Mouse (Mus musculus): ENCODE results near the gene Axdnd1.

- TF ChIP-seq CTCF (IDR thresholded peaks at IDR 0.05; ENCODE audit: control insufficient read depth, insufficient read depth, insufficient read length) = no peak
- TF ChIP-seq USF1 (IDR thresholded peaks at IDR 0.05; ENCODE audit: low read depth) = no peak
- no peak for TF ChIP-seq MYOG (IDR thresholded peaks at IDR 0.05; ENCODE audit: control insufficient read depth, extremely low read depth, insufficient read length)
Measured at GRCm38 (mm10) chr1:156445049-156445448, 24.1 kb upstream of the Axdnd1 start.

Measured in C2C12 (cell line).